Mouse (Mus musculus) MEL-GATA-1-ER (cell line): ENCODE data around the gene Myo15b.

Experiments used
- DNase-seq: peaks from one replicate; pipeline ENCODE4 v3.0.0-alpha.2; 2012; ENCODE audit warnings: low read depth; ENCODE audit errors: extremely low read depth

The Myo15b gene

DNA sequence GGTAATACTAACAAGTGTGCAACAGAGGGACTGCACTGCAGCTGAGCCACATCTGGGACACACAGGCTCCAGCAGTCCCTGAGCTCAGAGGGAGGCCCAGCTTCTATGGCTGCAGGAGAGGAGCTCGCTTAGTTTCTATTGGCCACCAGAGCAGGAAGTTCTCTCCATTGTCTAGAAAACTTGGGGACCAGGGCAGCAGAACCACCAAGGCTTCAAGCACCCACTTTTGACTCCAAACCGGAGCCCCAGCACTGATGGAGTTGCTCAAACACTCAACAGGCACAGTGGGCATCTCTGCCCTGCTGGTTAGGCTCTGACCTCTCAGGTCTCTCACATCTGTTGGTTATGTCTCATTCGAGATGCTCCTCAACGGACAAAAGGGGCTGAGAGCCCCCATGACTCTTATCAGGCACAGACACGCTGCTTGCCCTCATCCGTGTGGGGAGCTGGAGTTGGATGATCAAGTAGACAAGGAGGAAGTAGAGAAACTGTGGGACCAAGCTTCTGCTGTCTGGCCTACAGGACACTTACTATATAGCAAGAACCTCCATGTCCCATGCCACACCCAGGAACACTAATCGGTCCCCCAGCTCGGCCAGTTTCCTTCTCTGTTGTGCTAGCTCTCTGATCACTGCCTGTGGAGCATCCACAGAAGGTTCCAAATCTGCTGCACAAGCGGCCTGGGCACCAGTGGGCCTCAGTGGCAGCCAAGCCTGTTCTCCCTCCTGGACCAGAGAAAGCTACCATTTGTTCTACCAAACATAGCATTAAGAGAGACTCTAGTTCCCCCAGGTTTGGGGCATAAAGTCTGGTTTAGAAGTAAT is 43.3 kb downstream of the Myo15b start:
- DNase-seq = peak; percentile 99

DNA sequence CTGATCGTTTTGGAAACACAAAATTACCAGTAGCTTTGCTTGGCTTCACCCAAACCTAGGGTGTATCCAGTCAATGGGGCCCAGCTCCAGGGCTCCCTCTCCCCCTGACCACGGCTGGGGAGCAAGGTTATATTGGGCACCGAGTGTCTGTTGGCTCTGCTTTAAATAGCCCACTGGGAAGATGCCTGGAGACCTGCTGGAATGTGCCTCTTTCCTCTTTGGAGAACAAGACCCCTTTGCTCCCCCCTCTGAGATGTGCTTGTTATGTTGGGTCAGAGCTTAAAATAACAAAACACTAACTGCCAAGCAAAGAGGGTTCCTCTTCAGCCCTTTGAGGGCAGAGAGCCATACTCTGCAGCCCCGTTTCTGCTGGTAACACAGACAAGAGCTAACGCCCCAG is 44.0 kb downstream of the Myo15b start:
- no peak for DNase-seq

- DNase-seq = peak; percentile 93
These were observed 44.6 kb downstream of the Myo15b start for GRCm38 (mm10) chr11:115902831-115903230.

- peak; percentile 76 for DNase-seq
These were observed 45.4 kb downstream of the Myo15b start for GRCm38 (mm10) chr11:115903384-115904230.

- no peak for DNase-seq
These were observed 46.2 kb downstream of the Myo15b start for GRCm38 (mm10) chr11:115904231-115904955.

DNA sequence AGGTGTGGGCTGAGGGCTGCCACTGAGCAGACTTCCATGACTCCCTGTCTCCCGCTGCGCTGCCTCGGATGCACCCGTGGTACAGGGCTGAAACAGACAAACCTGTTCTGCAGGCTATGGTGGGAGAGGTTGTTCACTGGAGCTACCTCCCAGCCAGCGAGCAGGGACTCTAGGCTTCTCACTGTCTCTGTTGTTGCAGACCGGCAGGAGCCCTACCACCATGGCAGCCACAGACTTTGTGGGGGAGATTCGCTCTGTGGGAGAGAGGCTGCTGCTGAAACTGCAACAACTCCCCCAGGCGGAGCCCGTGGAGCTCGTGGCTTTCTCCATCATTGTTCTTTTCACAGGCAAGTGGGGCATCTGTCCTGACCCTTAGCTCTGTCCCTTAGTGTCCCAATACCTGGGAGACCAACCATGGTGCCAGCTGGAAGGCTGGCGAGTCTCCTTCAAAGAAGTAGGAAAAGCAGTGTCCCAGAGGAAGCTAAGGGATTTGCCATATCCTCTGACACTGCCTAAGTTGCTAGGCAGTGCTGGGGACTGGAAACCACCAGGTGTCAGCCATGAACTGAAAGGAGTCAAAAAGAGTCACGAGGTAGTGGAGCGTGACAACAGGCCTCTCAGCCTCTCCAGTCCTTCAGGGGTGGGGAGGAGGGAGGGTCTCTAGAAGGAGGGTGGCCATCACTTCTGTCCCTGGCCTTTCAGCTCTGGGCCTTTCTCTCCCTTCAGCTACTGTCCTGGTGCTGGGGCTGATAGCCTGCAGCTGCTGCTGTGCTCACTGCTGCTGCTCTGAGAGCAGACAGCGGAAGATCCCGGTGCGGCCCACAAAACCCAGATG is 47.0 kb downstream of the Myo15b start:
- DNase-seq = no peak

GRCm38 (mm10) chr11:115906116-115906515 is 47.9 kb downstream of the Myo15b start:
- DNase-seq = no peak

DNA sequence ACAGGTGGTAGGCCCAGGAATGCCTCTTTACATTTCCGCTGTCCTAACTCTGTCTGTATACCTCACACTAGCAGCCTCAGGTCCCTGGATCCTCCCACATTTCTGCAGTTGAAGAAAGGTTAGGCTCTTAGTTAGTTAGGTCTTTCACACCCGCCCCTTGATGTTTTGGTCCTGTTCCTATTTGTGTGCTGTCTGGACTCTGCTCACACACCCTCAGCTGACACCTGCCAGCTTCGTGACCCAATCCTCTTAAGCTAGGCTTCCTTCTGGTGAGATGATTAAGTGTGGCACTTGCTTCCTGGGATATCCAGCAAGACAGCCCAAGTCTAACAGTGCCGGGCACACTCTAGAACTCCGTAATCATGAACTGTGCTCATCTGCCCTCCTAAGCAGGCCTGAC is 48.3 kb downstream of the Myo15b start:
- no peak for DNase-seq

DNA sequence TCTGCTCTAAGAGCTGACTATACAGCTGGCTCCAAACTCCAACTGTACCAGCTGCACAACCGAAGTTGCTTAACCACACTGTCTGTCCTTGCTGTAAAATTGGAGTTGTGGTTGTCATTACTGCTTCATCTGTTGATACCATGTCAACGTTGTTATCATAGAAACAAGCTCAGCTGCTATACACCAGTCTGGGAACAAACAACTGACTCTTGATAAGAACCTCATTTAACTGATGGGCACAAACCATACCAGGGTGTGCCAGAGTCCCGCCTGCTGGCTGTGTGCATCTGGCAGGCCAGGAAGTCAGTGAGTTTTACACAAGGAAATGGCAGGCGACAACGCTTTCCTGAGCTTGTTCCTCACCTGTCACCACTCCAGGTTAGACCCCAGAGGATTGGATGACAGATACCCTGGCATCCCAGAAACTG is 52.9 kb downstream of the Myo15b start:
- DNase-seq = peak; percentile 94

DNA sequence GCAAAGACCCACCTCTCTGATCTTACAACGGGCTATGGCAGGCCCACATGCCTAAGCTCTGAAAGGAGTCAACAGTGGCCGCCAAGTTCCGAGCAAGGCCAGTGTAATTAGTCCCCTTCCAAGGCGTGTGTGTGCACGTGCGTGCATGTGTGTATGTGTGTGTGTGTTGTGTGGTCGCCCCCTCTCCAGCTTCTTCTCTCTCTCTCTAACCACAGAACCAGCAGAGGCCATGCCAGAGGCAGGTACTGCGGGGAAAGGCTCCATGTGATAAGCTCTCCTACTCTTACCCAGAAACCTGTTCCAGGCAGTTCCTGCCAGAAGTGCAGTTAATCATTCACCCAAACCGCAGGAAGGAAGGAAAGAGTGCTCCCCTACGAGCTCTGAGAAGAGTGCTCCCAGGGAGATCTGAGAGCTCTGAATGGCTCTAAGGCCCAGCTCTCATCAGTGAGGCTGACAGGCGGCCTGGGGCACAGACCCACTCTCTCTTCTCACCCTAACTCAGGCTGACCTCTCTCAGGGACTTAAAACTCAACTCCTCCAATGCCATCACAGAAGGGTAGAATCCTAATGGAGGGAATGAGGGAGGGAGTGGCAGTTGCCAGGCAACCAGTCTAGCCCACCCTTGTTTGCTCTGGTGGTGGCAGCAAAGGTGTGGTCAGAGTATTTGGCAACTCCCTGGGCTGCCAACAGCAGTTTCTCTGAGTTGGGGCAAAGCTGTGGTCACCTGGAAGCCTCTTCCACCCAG is 53.6 kb downstream of the Myo15b start, which contains the start of gene Smim6:
Gene Smim6 (plus strand): TSS at position 386 of the 745 bp plus-strand sequence.
- peak; percentile 78 for DNase-seq

- no peak for DNase-seq
These were observed 58.4 kb downstream of the Myo15b start for GRCm38 (mm10) chr11:115916579-115916978.

- no peak for DNase-seq
These were observed 60.4 kb downstream of the Myo15b start for GRCm38 (mm10) chr11:115918637-115919036.

DNA sequence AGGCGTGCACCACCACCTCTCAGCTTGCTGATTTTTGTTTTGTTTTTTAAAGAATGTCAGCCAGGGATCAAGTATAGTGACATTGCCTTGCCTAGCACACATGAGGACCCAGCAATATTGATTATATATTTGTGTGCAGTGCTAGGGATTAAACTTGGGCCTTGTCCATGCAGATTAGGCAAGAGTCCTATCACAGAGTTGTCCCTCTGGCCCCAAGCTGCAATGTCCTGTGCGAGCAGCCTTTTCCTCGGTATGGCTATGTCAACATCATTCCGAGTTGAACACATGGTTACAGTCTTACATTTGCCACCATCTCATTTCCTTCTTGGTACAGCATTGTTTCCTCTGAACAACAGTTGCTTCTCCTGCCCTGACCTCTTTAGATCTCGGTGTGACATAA is 60.9 kb downstream of the Myo15b start:
- no peak for DNase-seq

GRCm38 (mm10) chr11:115920110-115920818 is 62.1 kb downstream of the Myo15b start:
- peak; percentile 52 for DNase-seq

DNA sequence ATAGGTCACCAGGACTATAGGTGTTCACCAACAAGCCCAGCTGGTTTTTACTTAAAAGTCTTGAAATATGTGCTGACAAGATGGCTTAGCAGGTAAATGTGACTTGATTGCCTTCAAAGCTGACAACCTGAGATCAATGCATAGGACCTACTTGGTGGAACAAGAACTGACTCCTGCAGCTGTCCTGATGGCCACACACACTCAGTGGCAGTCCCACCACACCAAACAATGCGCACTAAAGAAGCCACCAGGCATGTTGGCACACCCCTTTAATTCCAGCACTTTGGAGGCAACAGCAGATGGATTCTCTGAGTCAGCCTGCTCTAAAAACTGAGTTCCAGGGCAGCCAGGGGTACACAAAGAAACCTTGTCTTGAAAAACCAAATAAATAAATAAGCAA is 63.8 kb downstream of the Myo15b start:
- no peak for DNase-seq

DNA sequence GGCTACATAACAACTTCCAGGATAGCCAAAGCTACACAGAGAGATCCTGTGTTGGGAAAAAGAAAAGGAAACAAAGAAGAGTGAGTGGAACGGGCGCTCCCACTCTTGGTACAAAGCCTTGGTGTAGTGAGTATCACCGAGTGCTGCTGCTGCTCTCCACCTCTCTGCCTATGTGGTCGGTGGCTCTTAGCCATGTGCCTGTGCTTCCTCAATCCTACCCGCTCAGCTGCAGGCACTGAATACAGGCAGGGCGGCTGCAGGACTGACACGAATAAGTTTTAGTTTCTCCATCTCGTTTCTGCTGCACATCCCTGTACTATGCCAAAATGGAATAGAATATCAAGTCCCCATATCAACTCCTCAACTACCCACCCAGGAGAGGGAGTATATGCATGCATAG is 70.8 kb downstream of the Myo15b start:
- DNase-seq = no peak

- no peak for DNase-seq
These were observed 71.6 kb downstream of the Myo15b start for GRCm38 (mm10) chr11:115929818-115930217.

DNA sequence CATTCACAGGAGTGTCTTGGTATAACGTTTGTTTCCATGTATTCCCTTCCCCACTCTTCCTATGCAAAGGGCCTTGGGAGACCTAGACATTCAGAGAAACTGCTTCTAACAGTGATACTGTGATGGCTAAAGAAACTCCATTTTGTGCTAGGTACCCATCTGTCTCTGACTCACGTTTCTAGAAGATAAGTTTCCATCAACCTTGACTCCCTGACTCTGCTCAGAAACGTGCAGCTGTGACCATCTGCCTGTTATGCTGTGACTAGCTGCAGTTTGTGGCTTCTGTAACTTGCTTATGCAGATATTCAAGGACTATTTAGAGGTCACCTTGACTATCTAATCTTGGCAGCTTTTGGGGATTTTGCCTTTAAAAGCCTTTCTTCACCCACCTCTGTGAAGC is 73.0 kb downstream of the Myo15b start:
- DNase-seq = no peak

DNA sequence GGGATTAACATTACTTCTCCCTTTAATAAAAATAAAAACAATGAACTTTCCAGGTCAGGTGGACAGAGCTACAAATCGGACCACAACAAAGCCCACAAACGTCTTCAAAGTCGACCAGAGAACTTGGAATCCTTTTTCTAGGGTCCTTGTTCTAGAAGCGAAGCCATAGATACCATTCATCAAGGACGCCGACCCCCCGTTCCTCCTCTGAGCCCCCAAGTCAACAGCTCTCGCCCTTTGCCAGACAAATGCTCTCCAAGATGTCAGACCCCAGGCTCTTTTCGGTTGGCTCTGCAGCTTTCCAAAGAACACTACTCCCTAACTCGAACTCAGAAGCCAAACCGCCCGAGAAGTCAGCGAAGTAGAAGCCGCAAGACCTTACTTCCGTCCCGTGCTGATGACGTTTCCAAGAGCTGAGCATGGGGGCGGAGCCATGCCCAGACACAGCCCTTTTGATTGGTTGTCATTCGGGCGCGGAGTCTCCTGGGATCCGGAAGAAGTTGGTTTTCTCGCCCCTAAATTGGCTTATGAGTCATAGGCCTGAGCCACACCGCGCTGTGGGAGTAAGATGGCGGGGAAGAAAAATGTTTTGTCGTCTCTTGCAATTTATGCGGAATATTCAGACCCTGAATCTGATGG is 75.0 kb downstream of the Myo15b start, which contains the start of the genes Sap30bp and Recql5:
Gene Sap30bp (plus strand): TSS at position 175 of the 639 bp plus-strand sequence.
Gene Recql5 (minus strand): TSS at position 370 of the 639 bp plus-strand sequence.
- peak; percentile 96 for DNase-seq
